7 mouse cellular contexts compared by ENCODE assay signal in genomic region chr4:136179456-136179855, GRCm38 (mm10). TPM values are rescaled to one million over a fixed set of nuclear protein-coding genes. Genes with fewer than 3 reads are reported as not detected.
A peak's percentile ranks its signal among the peaks of the same experiment; 100 is the strongest.
DNase-seq lines count a peak whose midpoint lies in the region; ATAC-seq and TF ChIP-seq lines count a peak whose summit lies in the region.

No protein-coding gene starts in this region.

- H3K9ac ChIP-seq in kidney, embryonic 16.5 days (replicated peaks; ENCODE audit: low read length) = no peak overlapping the region; the same call in 1 of the 2 replicates
- no peak overlapping the region for H3K9ac ChIP-seq in forebrain, postnatal 0 days

- H3K36me3 ChIP-seq in kidney, embryonic 16.5 days (ENCODE audit: insufficient read depth, low read length) = 0 out of 2 replicates have a peak, but pooled peaks cover 4% of the 10 kb centered on the region
- H3K36me3 ChIP-seq in forebrain, postnatal 0 days (ENCODE audit: insufficient read depth) = no peaks in the 10 kb centered on the region

- no peak for ATAC-seq in kidney, embryonic 16.5 days (ENCODE audit: low FRiP score, low TSS enrichment)
- 0 out of 2 replicates have a peak, but pooled peaks have one; percentile 7 for ATAC-seq in megakaryocyte, adult 5-6 weeks (ENCODE audit: poor library complexity, severe bottlenecking)
- no peak for ATAC-seq in forebrain, postnatal 0 days

- H3K27me3 ChIP-seq in kidney, embryonic 16.5 days (ENCODE audit: insufficient read depth, low read length) = no peaks in the 10 kb centered on the region
- H3K27me3 ChIP-seq in forebrain, postnatal 0 days (ENCODE audit: insufficient read depth, low read length) = no peaks in the 10 kb centered on the region

- peaks cover 48% of the 10 kb centered on the region for H3K4me1 ChIP-seq in kidney, embryonic 16.5 days (ENCODE audit: insufficient read depth, low read length)
- peaks cover 36% of the 10 kb centered on the region for H3K4me1 ChIP-seq in brown adipose tissue, adult 24 weeks (ENCODE audit: control insufficient read depth, insufficient read depth, insufficient read length, low read length)
- no peaks in the 10 kb centered on the region for H3K4me1 ChIP-seq in forebrain, postnatal 0 days (ENCODE audit: insufficient read depth)

- TF ChIP-seq CTCF in forebrain, postnatal 0 days (IDR thresholded peaks at IDR 0.05; ENCODE audit: low read depth) = no peak

- DNase-seq in kidney, adult 8-10 months = no peak
- DNase-seq in induced T-regulatory cell, adult 2 months (ENCODE audit: low read depth) = peak; percentile 74
- no peak for DNase-seq in MN1 (ENCODE audit: low spot score)
- DNase-seq in forebrain, postnatal 0 days = no peak

- H3K4me3 ChIP-seq in kidney, embryonic 16.5 days (ENCODE audit: low read length) = no peak overlapping the region; the same call in 1 of the 2 replicates
- H3K4me3 ChIP-seq in brown adipose tissue, adult 24 weeks (ENCODE audit: insufficient read depth, low read depth, low read length) = no peak overlapping the region
- H3K4me3 ChIP-seq in forebrain, postnatal 0 days (ENCODE audit: low read depth, low read length) = no peak overlapping the region

- no peaks in the 10 kb centered on the region for H3K9me3 ChIP-seq in kidney, embryonic 16.5 days (ENCODE audit: low read length)
- no peaks in the 10 kb centered on the region for H3K9me3 ChIP-seq in forebrain, postnatal 0 days (ENCODE audit: low read length)

- H3K27ac ChIP-seq in kidney, embryonic 16.5 days (ENCODE audit: low read length) = no peak overlapping the region; the same call in 1 of the 2 replicates
- H3K27ac ChIP-seq in brown adipose tissue, adult 24 weeks (replicated peaks; ENCODE audit: low read depth, low read length) = peak overlapping the region; percentile 92
- no peak overlapping the region for H3K27ac ChIP-seq in forebrain, postnatal 0 days (ENCODE audit: low read depth, low read length)

- 85% methylated on average over 7 of the region's 7 CpGs for WGBS in kidney, embryonic 16.5 days
- 95% methylated on average over 7 of the region's 7 CpGs for WGBS in forebrain, postnatal 0 days

- H3K4me2 ChIP-seq in kidney, embryonic 16.5 days (replicated peaks; ENCODE audit: low read depth, low read length) = peak overlapping the region; percentile 54
- no peak overlapping the region for H3K4me2 ChIP-seq in forebrain, postnatal 0 days (ENCODE audit: low read depth)

RNA-seq across cellular contexts. Expression of gene E2f2, which starts 7.3 kb away (rescaled TPM):
- 7.3 and 8.3 TPM in 2 replicates for polyA plus RNA-seq in kidney, embryonic 16.5 days (2015; fragmentation: Nextera tagmentation; extraction: Ambion mirVana)
- polyA plus RNA-seq in brown adipose tissue, adult 24 weeks (2012; ENCODE audit: insufficient read depth, insufficient read length, missing spikeins) = 2.9 and 6.4 TPM in 2 replicates
- total RNA-seq in megakaryocyte, adult 5-6 weeks (2015) = 78.1 and 107 TPM in 2 replicates
- total RNA-seq in megakaryocyte, adult 5-6 weeks (2017) = 59.4 and 63.6 TPM in 2 replicates
- total RNA-seq in forebrain, postnatal 0 days (2014; rRNA removed) = 0.85 and 1.2 TPM in 2 replicates
- polyA plus RNA-seq in forebrain, postnatal 0 days (2015; fragmentation: Nextera tagmentation; extraction: Ambion mirVana) = 0.84 and 1.4 TPM in 2 replicates

RNA-seq across cellular contexts. Expression of gene Asap3, which starts 26.7 kb away (rescaled TPM):
- 5.8 and 6.0 TPM in 2 replicates for polyA plus RNA-seq in kidney, embryonic 16.5 days (2015; fragmentation: Nextera tagmentation; extraction: Ambion mirVana)
- polyA plus RNA-seq in brown adipose tissue, adult 24 weeks (2012; ENCODE audit: insufficient read depth, insufficient read length, missing spikeins) = 1.0 and 1.2 TPM in 2 replicates
- total RNA-seq in megakaryocyte, adult 5-6 weeks (2015) = not detected in 2 replicates
- 0.04 TPM in 1 of 2 replicates, not detected in the other for total RNA-seq in megakaryocyte, adult 5-6 weeks (2017)
- total RNA-seq in forebrain, postnatal 0 days (2014; rRNA removed) = 3.5 and 3.8 TPM in 2 replicates
- 2.0 and 2.5 TPM in 2 replicates for polyA plus RNA-seq in forebrain, postnatal 0 days (2015; fragmentation: Nextera tagmentation; extraction: Ambion mirVana)

RNA-seq across cellular contexts. Expression of gene Id3, which starts 36.2 kb away (rescaled TPM):
- 953 and 999 TPM in 2 replicates for polyA plus RNA-seq in kidney, embryonic 16.5 days (2015; fragmentation: Nextera tagmentation; extraction: Ambion mirVana)
- 75.0 and 78.1 TPM in 2 replicates for polyA plus RNA-seq in brown adipose tissue, adult 24 weeks (2012; ENCODE audit: insufficient read depth, insufficient read length, missing spikeins)
- total RNA-seq in megakaryocyte, adult 5-6 weeks (2015) = 1.9 and 2.0 TPM in 2 replicates
- total RNA-seq in megakaryocyte, adult 5-6 weeks (2017) = 0.77 and 1.8 TPM in 2 replicates
- total RNA-seq in forebrain, postnatal 0 days (2014; rRNA removed) = 134 and 153 TPM in 2 replicates
- 177 and 185 TPM in 2 replicates for polyA plus RNA-seq in forebrain, postnatal 0 days (2015; fragmentation: Nextera tagmentation; extraction: Ambion mirVana)
